Mouse (Mus musculus): ENCODE measurements around the gene Rmdn3.

DNA sequence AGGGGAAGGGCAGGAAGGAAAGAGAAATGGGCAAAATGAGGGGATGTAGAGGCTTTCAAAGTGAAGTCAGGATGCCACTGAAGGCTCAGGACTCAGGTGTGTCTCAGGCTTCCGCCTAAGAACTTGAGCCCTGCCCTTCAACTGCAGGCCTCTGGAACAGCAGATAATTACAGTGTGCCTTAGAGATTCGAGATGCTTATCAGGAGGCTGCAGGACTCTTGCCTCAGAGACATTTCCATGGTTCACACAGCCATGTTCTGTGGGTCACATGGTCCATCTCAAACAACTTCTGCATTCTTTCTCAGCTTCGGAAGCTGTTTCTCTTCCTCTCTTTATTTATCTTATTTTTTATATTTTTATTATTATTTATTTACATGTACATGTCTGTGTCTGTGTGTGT lies 6.3 kb upstream of the Rmdn3 start:
- TF ChIP-seq CTCF (IDR thresholded peaks at IDR 0.05; ENCODE audit: extremely low read depth, insufficient read depth, low read length) (no peak), POLR2A (IDR thresholded peaks at IDR 0.05; ENCODE audit: extremely low read depth, insufficient read depth, low read length) (no peak)
